Mouse (Mus musculus) inflammation-experienced regulatory T-cells, adult 16 weeks (primary cell): Measurements from ENCODE around the gene Cldn15. TPM values are rescaled to one million over a fixed set of nuclear protein-coding genes. Genes with fewer than 3 reads are reported as not detected.

Source experiments
- polyA plus RNA-seq: library from polyadenylated mRNA; unstranded; fragments of 100-300 nt; shearing (Covaris generic); gene quantifications from one replicate; pipeline ENCODE4 v1.2.1, GENCODE M21; 2017

Cldn15 gene
- polyA plus RNA-seq: not detected

GRCm38 (mm10) chr5:136966331-136966730 is at the start of gene Cldn15:
Gene Cldn15, plus strand, starts transcription at chr5:136966616.

GRCm38 (mm10) chr5:136953015-136953414 is 13.4 kb upstream of the Cldn15 start, which contains the start of gene Fis1:
Gene Fis1, plus strand, starts transcription at chr5:136953275.

GRCm38 (mm10) chr5:136986695-136987137 is 20.3 kb downstream of the Cldn15 start, which contains the start of gene Plod3:
Gene Plod3, plus strand, starts transcription at chr5:136987019.

GRCm38 (mm10) chr5:136987934-136988271 is 21.5 kb downstream of the Cldn15 start, which contains the start of gene Znhit1:
Gene Znhit1, minus strand, starts transcription at chr5:136988021.

Other genes with a start within 250 kb of the Cldn15 start
- gene Col26a1, start 83.4 kb upstream of the Cldn15 start, polyA plus RNA-seq: not detected
- gene Ift22, start 58.5 kb upstream of the Cldn15 start, polyA plus RNA-seq: 13.8 TPM
- 314 TPM for gene Fis1, start 13.3 kb upstream of the Cldn15 start, polyA plus RNA-seq
- gene Plod3, start 20.4 kb downstream of the Cldn15 start, polyA plus RNA-seq: 14.0 TPM
- gene Znhit1, start 21.4 kb downstream of the Cldn15 start, polyA plus RNA-seq: 60.6 TPM
- 0.35 TPM for gene Vgf, start 59.8 kb downstream of the Cldn15 start, polyA plus RNA-seq
- 100.0 TPM for gene Ap1s1, start 79.5 kb downstream of the Cldn15 start, polyA plus RNA-seq
- gene Serpine1, start 105.7 kb downstream of the Cldn15 start, polyA plus RNA-seq: not detected
- 18.8 TPM for gene Trim56, start 149.6 kb downstream of the Cldn15 start, polyA plus RNA-seq
- not detected for gene Muc3, start 182.7 kb downstream of the Cldn15 start, polyA plus RNA-seq
- gene Muc3a, start 245.8 kb downstream of the Cldn15 start, polyA plus RNA-seq: 2.4 TPM